Mouse (Mus musculus): ENCODE data around the gene Gm7876. TPM values are rescaled to one million over a fixed set of nuclear protein-coding genes. Genes with fewer than 3 reads are reported as not detected.
"Not testable (repeated sequence)": the region's sequence is repeated elsewhere in the genome, so short reads cannot be mapped to it uniquely, and the experiment has no call there.

The Gm7876 gene
- polyA plus RNA-seq (2015; fragmentation: Nextera tagmentation; extraction: Ambion mirVana), result not detected in 2 replicates

DNA sequence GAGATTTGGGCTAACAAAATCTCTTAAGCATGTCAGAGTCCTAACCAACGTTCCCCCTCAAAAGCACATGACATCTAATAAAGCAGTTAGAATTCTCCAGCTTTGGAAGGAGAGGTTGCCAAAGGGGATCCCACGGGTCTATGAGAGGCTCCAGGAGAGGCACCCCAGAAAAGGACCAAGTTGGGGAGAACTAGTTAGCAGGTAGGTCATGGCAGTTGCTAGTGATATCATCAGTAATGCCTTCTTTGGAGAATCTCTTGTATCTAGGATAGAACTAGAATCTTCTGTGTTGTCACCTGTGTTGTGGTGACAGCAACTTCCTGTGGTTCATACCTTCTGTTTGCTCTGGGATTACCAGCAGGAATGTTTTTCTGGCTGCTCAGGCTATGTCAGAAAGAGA lies at the start of gene Gm7876:
TSS of gene Gm7876 (plus strand) at position 301 of the 400 bp plus-strand sequence.
- H3K9me3 ChIP-seq (replicated peaks; ENCODE audit: control insufficient read depth, low read length, poor library complexity, severe bottlenecking); H3K27me3 ChIP-seq (ENCODE audit: control insufficient read depth, insufficient read depth, low read depth, low read length); ATAC-seq; H3K4me3 ChIP-seq (ENCODE audit: low read depth, low read length); H3K4me2 ChIP-seq (ENCODE audit: low read length); H3K27ac ChIP-seq (ENCODE audit: low read length); H3K9ac ChIP-seq (ENCODE audit: low read depth, low read length); H3K4me1 ChIP-seq (ENCODE audit: control insufficient read depth, insufficient read depth, low read length); H3K36me3 ChIP-seq (ENCODE audit: control insufficient read depth, insufficient read depth, low read length): not testable (repeated sequence)
- WGBS, result 83% methylated on average over 1 of the region's 2 CpGs

DNA sequence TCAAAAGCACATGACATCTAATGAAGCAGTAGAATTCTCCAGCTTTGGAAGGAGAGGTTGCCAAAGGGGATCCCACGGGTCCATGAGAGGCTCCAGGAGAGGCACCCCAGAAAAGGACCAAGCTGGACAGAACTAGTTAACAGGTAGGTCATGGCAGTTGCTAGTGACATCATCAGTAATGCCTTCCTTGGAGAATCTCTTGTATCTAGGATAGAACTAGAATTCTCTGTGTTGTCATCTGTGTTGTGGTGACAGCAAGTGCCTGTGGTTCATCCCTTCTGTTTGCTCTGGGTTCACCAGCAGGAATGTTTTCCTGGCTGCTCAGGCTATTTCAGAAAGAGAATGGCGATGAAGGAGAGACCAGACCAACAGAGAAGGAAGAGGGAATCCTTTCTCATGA lies 45.1 kb upstream of the Gm7876 start, which contains the start of gene Gm3239:
TSS of gene Gm3239 (plus strand) at position 301 of the 400 bp plus-strand sequence.
- H3K9ac ChIP-seq (ENCODE audit: low read depth, low read length); H3K4me2 ChIP-seq (ENCODE audit: low read length); H3K4me3 ChIP-seq (ENCODE audit: low read depth, low read length); ATAC-seq; H3K27ac ChIP-seq (ENCODE audit: low read length); H3K4me1 ChIP-seq (ENCODE audit: control insufficient read depth, insufficient read depth, low read length); H3K36me3 ChIP-seq (ENCODE audit: control insufficient read depth, insufficient read depth, low read length); H3K27me3 ChIP-seq (ENCODE audit: control insufficient read depth, insufficient read depth, low read depth, low read length); H3K9me3 ChIP-seq (replicated peaks; ENCODE audit: control insufficient read depth, low read length, poor library complexity, severe bottlenecking): not testable (repeated sequence)
- no CpG with 5 or more reads among the region's 2 CpGs for WGBS

GRCm38 (mm10) chr14:4726038-4726880 lies 17.2 kb downstream of the Gm7876 start, which contains the start of gene Gm3252:
TSS of gene Gm3252 (plus strand) at chr14:4726775.
- not testable (repeated sequence) for ATAC-seq; H3K36me3 ChIP-seq (ENCODE audit: control insufficient read depth, insufficient read depth, low read length); H3K27ac ChIP-seq (ENCODE audit: low read length); H3K9me3 ChIP-seq (replicated peaks; ENCODE audit: control insufficient read depth, low read length, poor library complexity, severe bottlenecking); H3K9ac ChIP-seq (ENCODE audit: low read depth, low read length); H3K27me3 ChIP-seq (ENCODE audit: control insufficient read depth, insufficient read depth, low read depth, low read length); H3K4me1 ChIP-seq (ENCODE audit: control insufficient read depth, insufficient read depth, low read length)
- peak within 1 kb of the TSS; percentile 33 for H3K4me3 ChIP-seq (ENCODE audit: low read depth, low read length)
- peak within 1 kb of the TSS; percentile 49 for H3K4me2 ChIP-seq (ENCODE audit: low read length)
- WGBS, result 0% methylated on average over 9 of the region's 47 CpGs

Other genes starting within 250 kb of the Gm7876 start
- gene Gm3182, start 227.5 kb upstream of the Gm7876 start, polyA plus RNA-seq (2015; fragmentation: Nextera tagmentation; extraction: Ambion mirVana), result not detected in 2 replicates
- gene Gm3047, start 153.8 kb upstream of the Gm7876 start, polyA plus RNA-seq (2015; fragmentation: Nextera tagmentation; extraction: Ambion mirVana), result not detected in 2 replicates
- gene Gm8159, start 76.9 kb upstream of the Gm7876 start, polyA plus RNA-seq (2015; fragmentation: Nextera tagmentation; extraction: Ambion mirVana), result not detected in 2 replicates
- gene Gm3239, start 45.0 kb upstream of the Gm7876 start, polyA plus RNA-seq (2015; fragmentation: Nextera tagmentation; extraction: Ambion mirVana), result 1.7 and 1.9 TPM in 2 replicates
- 4.0 and 4.6 TPM in 2 replicates for gene Gm3252, start 17.5 kb downstream of the Gm7876 start, polyA plus RNA-seq (2015; fragmentation: Nextera tagmentation; extraction: Ambion mirVana)
- not detected in 2 replicates for gene Gm9602, start 67.1 kb downstream of the Gm7876 start, polyA plus RNA-seq (2015; fragmentation: Nextera tagmentation; extraction: Ambion mirVana)
- not detected in 2 replicates for gene Gm3269, start 128.9 kb downstream of the Gm7876 start, polyA plus RNA-seq (2015; fragmentation: Nextera tagmentation; extraction: Ambion mirVana)
- gene Gm3264, start 146.3 kb downstream of the Gm7876 start, polyA plus RNA-seq (2015; fragmentation: Nextera tagmentation; extraction: Ambion mirVana), result 2.9 and 3.8 TPM in 2 replicates
- gene Gm3278, start 183.2 kb downstream of the Gm7876 start, polyA plus RNA-seq (2015; fragmentation: Nextera tagmentation; extraction: Ambion mirVana), result not detected in 2 replicates